Mouse (Mus musculus) adrenal gland, adult (tissue): ENCODE results near the gene 2310033P09Rik.

Experiments used
- DNase-seq, 2 experiments: peaks; one replicate each; pipeline ENCODE4 v3.0.0; 2022 to 2023; ENCODE audit warnings: low spot score in 1 of 2; ENCODE audit not compliant: inconsistent age in 2 of 2

2310033P09Rik gene

GRCm38 (mm10) chr11:59228122-59228953 is 20.2 kb downstream of the 2310033P09Rik start, which contains the start of gene Arf1:
Gene Arf1 (minus strand): TSS chr11:59228270.
- DNase-seq = peak; percentile 98 to 99

- peak; percentile 68 to 90 for DNase-seq
Observed at GRCm38 (mm10) chr11:59230144-59230760, 22.1 kb downstream of the 2310033P09Rik start.

GRCm38 (mm10) chr11:59232797-59233196 is 24.7 kb downstream of the 2310033P09Rik start:
- no peak for DNase-seq

GRCm38 (mm10) chr11:59238525-59239427 is 30.7 kb downstream of the 2310033P09Rik start:
- peak; percentile 82 to 92 for DNase-seq

- DNase-seq = no peak
Observed at GRCm38 (mm10) chr11:59239428-59239785, 31.3 kb downstream of the 2310033P09Rik start.

GRCm38 (mm10) chr11:59239796-59240195 is 31.7 kb downstream of the 2310033P09Rik start:
- no peak for DNase-seq

- no peak for DNase-seq
Observed at GRCm38 (mm10) chr11:59241841-59242240, 33.7 kb downstream of the 2310033P09Rik start.

GRCm38 (mm10) chr11:59243856-59244255 is 35.7 kb downstream of the 2310033P09Rik start:
- no peak for DNase-seq

- no peak for DNase-seq
Observed at GRCm38 (mm10) chr11:59248101-59248500, 40.0 kb downstream of the 2310033P09Rik start.

- no peak for DNase-seq
Observed at GRCm38 (mm10) chr11:59259647-59260046, 51.5 kb downstream of the 2310033P09Rik start.
